Mouse (Mus musculus): ENCODE measurements around the gene Lrrc74a.

Lrrc74a gene

DNA sequence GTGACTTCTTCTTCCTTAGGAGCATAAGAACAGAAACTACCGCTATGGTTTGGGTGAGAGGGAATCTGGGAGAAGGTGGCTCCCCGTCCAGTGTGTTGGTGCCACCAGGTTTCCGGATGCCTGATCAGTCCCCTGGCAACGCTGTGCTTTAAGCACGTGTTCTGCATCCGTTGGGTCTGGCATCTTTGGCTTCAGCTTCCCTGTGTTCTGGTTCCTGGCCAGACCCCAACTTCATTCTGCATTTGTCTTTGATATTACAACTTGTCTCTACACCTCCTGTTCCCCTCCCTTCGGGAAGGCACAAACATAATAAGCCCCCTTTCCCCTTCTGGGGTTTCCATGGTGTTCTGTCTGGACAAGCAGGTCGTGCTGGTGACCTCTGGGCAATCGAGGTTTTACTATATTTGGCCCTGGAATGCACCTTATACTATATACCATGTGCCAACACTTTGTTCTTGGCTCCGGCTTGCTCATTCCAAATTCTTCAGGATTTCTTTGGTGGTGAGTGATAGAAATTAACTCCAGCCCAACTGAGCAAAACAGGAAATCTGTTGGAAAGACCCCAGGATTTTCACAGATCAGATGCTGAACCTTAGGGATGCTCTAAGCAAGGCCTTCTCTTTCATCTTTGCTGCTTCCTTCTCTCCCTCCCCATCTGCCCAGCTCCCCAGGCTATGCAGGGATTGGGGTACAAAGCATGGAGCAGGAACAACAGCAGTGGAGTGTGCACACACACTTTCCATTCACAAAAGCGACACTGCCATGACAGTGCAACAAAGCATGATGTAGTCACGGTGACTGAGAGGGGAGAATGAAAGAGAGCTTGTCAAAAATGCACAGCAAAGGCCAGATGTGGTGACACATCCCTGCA lies 52.2 kb downstream of the Lrrc74a start:
- DNase-seq (ENCODE audit: low spot score), result no peak

DNA sequence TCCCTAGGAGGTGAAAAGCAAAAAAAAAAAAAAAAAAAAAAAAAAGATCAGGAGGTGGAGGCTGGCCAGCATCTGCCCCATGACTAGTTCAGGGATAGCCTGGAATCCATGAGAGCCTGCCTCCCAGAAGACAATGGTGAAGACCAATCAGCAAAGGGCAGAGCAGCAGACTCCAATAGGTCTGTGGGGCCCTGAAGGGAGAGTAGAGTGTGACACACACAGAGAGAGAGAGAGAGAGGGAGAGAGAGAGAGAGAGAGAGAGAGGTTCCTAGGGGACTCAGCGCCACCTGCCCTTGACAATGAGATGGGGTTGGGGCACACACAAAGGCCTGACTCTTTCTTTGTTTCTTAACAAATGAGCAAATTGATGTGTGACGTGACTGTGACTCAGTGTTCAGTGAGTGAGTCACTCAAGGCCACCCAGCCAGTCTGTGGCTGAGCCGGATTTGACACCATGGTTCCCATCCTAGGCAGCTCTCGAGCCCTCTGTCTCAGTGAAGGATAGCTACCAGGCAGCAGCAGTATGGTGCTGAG lies 52.9 kb downstream of the Lrrc74a start:
- no peak for DNase-seq (ENCODE audit: low spot score)

DNA sequence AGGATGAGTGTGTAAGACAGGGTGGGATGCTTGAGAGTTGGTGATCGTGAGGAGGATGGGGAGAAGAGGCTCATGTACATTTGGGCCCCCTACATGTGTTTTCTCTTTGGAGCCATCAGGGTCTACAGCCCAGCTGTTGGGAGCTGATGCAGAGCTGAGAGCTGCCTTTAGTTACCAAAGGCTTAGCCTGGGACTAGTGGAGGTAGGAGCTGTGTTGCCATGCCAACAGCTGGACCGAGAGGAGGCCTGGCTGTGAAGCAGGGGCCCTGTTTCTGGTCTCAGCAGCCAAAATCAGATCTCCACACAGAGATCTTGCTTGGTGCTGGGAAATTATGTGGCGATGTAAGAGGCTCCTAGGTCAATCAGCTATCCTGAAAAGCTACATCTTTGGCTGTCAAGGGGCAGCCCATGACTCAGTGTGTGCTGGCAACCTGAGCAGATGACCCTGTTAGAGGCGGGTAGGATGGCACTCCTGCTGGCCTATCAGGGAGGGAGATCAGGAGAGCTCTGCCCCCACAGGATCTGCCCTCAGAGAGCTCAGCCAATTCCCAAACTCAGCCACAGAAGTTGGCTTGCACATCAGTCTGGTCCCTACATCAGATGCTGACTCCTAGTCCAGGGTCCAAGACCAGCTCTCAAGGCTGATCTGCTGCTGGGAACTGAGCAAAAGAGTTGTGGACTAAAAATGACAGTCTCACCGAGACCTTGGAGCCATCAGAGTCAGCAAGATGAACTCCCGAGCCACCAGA lies 56.1 kb downstream of the Lrrc74a start:
- DNase-seq (ENCODE audit: low spot score), result no peak

DNA sequence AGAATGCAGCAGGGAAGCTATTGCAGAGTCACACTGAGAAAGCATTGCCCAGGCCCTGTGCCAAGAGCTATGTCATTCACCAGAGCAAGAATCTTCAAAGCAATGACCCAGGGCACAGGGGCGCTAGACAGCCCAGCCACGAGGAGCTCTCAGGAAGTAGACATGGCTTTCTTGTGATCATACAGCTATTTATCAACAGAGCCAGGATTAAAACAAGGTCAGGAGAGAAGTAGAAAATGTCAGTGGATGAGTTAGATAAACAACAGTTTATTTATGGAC lies 56.6 kb downstream of the Lrrc74a start:
- peak; percentile 78 for DNase-seq (ENCODE audit: low spot score)

DNA sequence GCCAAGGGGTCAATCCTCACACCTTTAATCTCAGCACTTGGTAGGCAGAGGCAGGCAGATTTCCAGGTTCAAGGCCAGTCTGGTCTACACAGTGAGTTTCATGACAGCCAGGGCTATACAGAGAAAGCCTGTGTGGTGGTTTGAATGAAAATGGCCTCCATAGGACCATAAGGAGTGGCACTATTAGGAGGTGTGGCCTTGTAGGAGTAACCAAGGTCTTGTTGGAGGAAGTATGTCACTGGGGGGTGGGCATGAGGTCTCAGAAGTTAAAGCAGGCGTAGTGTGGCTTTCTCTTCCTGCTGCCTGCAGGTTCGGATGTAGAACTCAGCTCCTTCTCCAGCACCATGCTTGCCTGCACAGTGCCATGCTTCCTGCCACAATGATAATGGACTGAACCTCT lies 57.8 kb downstream of the Lrrc74a start:
- DNase-seq (ENCODE audit: low spot score), result no peak

DNA sequence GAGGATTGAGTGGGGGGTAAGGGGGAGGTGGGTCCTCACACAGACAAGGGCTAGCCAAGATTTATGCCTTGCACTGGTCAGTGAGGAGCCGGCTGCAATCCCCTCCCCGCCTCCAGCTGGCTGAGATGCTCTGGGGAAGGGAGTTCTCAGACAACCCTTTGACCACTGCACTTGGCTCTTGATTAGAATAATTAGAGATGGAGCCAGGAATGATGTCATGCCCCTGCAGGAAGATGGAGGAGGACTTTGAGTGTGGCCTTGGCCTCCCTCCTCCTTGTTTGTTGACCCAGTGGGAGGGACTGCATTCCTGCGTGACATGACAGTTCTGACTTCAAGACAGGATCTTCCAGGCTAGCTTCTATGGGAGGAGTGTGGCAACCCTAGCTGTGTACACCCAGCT lies 59.7 kb downstream of the Lrrc74a start:
- DNase-seq (ENCODE audit: low spot score), result peak; percentile 49

DNA sequence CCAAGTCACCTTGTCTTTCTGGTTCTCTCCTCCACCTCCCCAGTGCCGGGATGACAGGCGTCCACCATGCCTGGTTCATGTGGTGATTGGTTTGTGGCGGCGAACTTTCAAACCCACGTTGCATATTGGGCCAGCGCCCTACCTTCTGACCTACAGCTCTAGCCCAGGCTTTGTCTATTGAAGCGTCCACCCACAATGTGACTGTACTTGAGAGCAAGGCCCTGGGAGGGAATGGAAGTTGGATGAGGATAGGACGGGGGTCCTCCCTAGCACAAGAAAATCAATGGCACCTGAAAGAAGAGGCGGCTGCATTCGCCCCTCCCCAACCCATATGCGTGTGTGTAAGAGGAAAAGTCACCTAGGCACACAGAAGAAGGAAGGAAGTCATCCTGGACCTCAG lies 60.2 kb downstream of the Lrrc74a start:
- DNase-seq (ENCODE audit: low spot score), result no peak

DNA sequence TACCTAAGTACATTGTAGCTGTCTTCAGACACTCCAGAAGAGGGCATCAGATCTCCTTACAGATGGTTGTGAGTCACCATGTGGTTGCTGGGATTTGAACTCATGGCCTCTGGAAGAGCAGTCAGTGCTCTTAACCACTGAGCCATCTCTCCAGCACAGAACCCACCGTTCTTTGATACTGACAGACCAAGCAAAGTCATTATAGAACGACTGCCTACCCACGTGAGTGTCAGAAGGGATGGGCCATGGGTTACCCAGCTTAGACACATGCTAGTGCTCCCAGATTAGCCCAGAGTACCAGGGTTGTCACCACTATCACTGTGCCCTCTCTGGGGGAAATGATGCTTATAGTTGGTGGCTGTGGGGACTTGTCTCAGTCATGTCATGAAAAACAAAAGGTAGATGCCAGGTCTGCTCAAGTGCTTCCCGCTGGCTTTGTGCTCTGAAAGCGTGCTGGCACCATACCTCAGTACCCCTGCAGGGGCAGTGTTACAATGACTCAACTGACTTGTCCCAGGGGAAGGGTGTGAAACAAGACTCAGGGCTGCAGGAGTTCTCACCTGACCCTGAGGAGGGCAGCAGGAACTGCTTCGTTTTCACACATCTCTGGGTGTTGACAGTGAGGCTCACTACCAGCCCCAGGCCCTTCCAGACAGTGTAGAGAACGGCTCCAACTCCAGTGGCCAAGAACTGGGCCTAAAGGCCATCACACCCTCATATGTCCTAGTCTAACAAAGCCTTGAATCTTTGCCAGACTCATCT lies 61.1 kb downstream of the Lrrc74a start:
- no peak for DNase-seq (ENCODE audit: low spot score)

DNA sequence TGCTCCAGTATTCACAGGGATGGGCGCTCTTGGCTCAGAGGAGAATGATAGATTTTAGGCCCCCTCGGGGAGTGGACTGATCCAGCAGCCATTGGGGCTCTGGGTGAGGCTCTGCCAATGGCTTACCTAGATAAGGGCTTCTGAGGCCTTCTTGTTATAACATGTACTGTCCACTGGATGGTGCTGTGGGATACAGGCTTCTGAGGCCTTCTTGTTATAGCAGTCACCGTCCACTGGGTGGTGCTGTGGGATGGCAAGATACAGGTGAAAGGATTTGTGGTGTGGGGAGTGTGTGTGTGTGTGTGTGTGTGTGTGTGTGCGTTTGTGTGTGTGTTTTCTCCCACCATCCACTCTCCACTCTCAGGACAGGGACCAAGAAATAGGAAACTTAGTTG lies 61.7 kb downstream of the Lrrc74a start:
- peak; percentile 95 for DNase-seq (ENCODE audit: low spot score)

DNA sequence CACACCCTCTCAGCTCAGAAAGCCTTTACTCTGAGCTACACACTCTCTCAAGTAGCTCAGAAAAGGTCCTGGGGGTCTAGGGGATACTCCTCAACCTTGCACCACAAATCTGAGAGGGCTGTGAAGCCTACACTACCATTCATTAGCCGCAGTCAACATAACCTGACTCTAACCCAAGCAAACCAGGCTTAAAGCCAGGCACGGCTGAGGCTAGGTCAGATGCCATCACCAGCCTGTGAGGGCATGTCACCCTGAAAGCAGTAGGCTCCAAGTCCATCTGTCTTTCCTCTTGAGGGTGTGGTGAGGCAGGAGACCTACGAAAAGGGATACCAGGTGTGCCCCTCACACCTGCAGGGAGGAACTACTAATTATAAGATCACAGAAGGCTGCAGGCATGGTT lies 62.2 kb downstream of the Lrrc74a start:
- no peak for DNase-seq (ENCODE audit: low spot score)

DNA sequence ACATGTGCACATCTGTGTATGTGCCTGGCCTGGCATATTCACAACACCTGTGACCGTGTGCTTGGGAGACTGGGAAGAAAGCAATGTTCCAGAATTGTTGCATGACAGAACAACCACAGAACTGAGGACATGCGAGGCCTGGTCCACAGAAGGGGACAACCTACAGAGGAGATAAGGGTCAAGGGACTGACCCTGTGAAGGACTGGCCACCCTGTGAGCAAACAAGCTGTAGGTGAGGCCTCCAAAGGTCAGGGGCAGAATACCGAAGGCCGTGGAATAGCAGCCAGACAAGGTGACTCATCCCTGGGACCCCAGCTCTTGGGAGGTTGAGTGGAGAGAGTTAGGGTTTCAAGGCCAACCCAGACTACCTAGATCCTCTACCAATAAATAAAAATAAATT lies 63.6 kb downstream of the Lrrc74a start:
- no peak for DNase-seq (ENCODE audit: low spot score)

DNA sequence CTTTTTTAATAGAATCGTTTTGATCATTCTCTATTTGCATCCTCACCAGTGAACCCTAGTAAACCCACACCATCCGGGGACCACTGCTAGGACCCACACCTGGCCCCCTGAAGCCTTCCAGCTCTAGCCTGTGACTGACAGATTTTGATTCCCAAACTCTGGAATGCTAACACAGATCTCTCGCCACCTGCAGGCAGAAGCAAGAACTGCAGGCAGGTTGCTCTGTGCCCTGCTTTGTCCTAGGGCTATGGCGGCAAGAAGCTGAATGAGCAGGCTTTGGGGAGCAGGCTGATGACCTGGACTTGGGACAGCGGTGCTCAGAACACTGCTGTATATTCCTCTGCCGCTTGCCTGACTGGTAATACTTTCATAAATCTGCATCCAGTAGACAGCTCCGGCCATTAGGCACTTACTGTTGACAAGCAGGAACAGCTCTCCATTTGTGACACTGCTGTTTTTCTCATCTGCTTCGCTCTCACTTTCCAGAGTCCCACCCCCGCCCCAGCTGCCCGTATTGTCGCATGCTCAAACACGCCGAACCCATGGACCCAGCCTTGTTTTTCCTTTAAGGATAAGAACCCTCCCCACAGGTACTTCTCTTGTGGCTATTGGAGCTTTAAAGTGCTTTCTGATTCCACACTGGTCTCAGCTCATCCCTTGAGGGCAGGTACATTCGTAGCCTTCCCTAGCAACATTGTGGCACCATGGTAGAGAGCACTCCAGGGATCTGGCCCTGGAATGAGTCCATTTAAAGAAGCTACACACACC lies 64.8 kb downstream of the Lrrc74a start:
- peak; percentile 87 for DNase-seq (ENCODE audit: low spot score)

DNA sequence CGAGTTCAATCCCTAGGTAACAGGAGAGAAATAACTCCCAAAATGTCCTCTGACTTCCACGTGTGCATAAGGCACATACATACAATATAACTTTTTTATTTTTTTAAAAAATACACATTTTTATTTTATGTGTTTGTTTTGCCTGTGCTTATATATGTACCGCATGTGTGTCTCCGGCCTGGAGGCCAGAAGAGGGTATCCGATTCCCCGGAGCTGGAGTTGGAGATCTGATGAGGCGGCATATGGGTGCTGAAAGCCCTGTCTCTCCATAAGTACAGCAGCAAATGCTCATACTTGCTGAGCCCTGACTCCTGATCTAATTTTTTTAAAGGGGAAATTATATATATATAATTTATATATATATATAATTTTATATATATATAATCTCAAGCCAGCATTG lies 65.6 kb downstream of the Lrrc74a start:
- no peak for DNase-seq (ENCODE audit: low spot score)

DNA sequence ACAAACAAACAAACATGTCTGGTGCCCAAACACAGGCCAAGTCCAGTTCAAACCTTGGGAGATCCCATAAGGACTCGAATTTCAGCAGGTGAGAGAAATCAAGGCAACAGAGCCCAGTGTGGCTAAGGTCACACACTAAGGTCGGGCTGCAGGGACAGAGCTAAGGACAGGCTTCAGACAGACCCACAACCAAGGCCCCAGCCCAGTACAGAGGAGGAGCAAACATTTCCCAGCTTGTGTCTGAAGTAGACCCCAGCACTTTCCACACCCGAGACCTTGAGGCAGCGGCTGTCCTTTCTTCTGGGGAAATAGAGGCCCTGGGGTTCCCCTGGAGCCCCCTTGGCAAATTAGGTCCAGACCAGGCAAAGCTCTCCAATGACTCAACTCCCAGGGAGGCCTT lies 66.2 kb downstream of the Lrrc74a start:
- DNase-seq (ENCODE audit: low spot score), result no peak

DNA sequence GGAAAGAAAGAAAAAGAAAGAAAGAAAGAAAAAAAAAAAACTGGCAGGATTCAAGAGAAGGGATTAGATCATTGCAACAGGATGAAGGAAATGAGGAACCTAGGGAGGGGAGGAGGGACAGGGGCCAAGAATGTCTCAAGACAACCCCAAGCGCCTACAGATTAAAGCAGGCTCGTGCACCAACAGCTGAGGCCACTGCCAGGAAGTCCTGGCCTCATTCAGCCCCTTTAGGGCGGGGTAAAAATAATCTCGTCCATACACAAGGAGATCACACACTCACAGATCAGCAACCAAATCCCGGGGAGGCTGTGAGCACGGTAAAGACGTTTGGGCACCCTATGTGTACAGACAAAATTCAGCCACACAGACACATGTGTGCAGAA lies 66.6 kb downstream of the Lrrc74a start:
- DNase-seq (ENCODE audit: low spot score), result peak; percentile 94

DNA sequence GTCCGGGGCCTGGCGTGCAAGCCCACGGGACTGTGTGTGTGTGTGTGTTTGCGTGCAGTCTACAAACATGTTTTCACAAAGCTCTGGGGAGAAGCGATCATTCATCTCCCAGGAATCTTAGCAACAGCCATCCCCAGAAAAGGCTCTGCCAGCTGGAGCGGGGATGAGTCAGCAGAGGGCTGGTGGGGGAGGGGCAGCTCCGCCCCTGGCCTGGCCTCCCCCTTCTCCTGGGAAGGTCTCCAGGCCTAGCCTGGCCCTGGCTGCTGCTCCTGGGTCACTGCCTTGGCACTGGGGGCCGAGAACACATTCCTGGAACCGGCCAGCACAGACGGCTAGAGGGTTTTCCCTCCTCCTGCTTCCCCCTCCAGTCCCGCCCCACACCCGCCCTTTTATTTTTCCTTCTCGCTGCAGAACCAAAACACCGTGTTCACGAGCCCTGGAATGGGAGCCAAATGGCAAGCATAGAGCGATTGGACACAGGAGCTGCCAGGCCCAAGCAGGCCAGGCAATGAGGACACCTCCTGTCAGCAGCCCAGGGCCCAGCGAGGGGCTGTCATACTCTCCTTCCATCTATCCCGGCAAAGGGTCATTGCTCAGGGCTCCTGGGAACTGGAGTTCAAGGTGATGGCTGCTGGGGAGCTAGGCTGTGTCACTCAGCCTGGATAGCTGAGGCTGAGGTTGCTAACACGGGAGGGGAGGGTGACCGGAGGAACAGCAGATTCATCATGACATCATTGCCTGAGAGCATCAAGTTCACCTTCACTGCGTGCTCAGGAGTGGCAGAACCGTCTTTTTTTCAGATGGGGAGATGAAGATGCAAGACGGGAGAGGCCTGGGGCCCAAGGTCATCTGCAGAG lies 67.2 kb downstream of the Lrrc74a start:
- DNase-seq (ENCODE audit: low spot score), result peak; percentile 99

DNA sequence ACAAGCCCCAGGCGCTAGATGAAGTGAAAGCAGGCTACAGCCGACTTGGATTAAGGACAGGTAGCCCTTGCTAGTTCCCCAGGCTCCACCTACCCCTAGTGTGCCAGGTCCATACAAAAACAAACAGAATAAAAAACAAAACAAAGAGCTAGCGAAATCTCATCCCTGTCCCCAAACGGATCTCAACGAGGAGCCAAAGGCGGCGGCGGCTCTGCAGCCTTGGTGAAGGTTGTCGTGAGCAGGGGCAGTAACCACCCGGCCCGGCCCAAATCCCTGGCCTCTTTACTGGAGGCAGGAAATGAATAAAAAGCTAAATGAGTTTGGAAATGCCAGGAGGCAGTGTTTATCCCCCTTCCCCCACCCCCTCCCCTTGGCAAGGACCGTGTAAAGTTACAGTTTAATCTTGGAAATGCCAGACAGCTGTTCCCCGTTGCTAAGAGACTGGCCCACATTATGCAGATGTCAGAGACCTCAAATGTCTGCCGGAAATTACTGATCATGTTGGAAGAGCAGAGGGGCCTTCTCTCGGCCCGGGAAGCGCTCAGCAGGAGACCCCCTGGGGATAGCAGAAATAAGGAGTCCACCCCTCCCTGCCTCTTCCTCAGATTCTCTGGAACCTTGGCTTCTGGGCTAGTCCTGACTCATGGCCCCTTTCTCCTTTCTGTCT lies 68.0 kb downstream of the Lrrc74a start:
- peak; percentile 83 for DNase-seq (ENCODE audit: low spot score)

DNA sequence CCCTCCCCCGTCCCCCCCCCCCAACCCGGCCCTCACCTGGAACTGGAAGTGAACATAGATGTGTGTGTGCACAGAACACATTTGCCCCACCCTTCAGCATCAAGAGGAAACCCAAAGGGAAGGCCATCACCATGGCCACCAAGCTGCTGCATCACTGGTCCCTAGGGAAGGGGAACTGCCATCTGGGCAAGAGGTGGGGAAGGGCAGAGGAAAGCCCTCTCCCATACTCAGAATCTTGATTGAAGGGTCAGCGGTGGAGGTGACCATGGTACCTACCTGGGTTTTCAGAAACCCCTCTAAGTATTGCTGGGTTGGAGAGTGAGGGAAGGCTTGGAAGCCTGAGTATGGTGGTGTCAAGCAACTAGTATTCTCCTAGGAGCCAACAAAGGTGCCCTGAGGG lies 68.7 kb downstream of the Lrrc74a start:
- DNase-seq (ENCODE audit: low spot score), result no peak

DNA sequence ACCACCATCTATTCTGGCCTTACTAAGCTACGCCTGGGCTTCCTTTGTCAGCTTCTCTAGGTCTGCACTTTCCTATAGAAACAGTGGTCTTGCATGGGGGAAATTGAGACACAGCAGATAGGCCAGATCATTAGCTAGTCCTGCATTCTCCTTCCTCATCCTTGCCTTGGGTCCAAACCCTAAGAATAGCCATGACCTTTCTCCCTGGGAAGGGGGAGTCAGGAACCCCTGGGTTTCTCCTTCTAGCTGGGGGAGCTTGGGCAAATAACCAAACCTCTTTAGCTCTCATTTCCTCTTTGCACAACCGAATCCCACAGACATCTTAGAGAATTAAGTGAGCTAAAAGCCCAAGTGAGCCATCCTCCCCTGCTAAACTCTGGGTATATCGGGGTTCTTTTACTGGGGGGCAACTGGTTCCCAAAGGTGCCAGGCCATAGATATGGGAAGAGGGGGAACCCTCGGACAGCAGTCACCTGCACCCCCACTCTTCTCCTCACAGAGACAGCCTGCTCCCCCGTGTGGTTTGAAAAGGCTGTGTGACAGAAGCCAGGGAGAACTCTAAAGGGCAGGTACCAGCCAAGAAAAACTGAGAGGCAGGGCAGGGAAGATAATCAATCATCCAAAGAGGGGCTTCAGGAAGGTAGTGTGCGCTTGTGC lies 69.6 kb downstream of the Lrrc74a start:
- DNase-seq (ENCODE audit: low spot score), result no peak

DNA sequence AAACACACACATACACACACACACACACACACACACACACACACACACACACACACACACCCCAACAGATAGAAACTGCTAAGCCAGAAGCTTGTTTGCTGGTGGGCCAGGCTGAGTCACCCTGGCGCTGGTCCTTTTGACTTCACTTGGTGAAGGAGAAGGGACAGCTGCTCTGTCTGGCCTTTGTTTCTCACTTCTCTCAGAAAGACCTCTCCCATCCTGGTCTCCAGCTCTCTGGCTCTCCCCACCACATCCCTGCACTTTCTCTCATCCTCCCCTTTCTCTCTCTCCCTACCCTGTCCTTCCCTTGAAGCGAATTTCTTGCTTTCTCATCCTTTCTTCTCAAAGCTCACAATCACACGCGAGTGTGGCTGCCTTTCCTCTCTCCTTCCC lies 70.1 kb downstream of the Lrrc74a start:
- DNase-seq (ENCODE audit: low spot score), result no peak
